Mouse (Mus musculus) retina, postnatal 1 day (tissue): ENCODE measurements at regions not wholly inside any gene's neighbourhood (a gene's known extent, or its start where the extent isn't known, plus 50 kb on each side); places are given as distances from the start of the nearest gene placed in this dataset.

Experiments
- DNase-seq: peaks from one replicate; pipeline ENCODE4 v3.0.0-alpha.2; 2012

DNA sequence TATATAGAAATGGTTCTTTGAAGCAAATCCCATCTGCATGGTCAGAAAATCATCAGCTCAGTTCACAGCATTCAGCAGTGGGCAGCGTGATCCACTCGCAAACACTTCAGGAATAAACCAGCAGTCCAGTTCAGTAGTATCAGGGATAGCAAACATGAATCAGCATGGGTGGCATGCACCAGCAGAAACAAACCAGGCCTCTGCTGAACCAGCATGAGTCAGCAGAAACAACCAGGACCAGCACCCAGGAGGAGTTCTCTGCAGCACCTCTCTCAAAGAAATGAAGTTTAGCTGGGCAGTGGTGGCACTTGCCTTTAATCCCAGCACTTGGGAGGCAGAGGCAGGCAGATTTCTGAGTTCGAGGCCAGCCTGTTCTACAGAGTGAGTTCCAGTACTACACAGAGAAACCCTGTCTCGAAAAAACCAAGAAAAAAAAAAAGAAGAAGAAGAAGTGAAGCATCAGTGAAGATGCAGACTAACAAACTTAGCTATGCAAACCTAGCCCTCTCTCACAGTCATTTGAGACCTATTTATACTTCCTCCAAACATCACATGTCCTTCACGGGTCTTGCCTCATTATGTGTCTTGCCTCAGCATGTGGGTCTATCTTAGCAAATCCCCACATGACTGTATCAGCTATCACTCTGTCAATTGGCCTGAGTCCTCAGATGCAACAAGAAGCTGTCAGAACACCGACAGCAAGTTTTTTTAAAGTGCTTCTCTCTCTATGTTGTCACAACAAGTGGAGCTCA lies 80.2 kb downstream of the Fthl17a start:
- no peak for DNase-seq

- peak; percentile 66 for DNase-seq
These were observed 94.0 kb downstream of the Fthl17a start for GRCm38 (mm10) chrX:85343517-85343916.

DNA sequence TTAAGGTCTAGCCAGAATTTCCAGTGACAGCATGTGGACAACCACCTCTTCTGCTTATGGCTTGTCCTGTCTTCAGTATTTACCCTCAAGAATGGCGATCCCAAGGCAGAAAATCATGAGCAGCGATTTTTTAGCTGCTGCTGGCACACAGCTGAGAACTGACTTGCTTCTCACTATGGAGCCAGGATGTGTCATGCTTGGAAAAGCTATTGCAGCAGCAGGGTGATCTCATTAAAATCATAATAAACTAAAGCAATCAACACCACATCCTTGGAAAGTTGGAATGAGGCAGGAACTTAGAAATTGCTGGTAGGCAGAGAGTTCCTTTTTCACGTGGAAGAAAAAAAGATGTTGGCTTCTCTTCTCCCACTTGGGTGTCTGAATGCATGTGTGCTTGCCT lies 125.8 kb downstream of the Fthl17a start:
- no peak for DNase-seq

- DNase-seq, result no peak
These were observed 135.0 kb downstream of the Fthl17a start for GRCm38 (mm10) chrX:85384452-85384851.
